Mouse (Mus musculus) forebrain, embryonic 10.5 days (tissue): ENCODE data around the gene Cdv3. TPM values are rescaled to one million over a fixed set of nuclear protein-coding genes. Genes with fewer than 3 reads are reported as not detected.
"Not testable (repeated sequence)": the region's sequence is repeated elsewhere in the genome, so short reads cannot be mapped to it uniquely, and the experiment has no call there.

Source experiments
- DNase-seq: peaks from one replicate; pipeline ENCODE4 v3.0.0-alpha.2; 2017; ENCODE audit warnings: low spot score; ENCODE audit errors: extremely low spot score
- H3K27ac ChIP-seq: fragments of 300-500 bp; sonication (generic); 2 replicates; pipeline ENCODE4 v1.5.1; 2016; ENCODE audit warnings: mild to moderate bottlenecking
- H3K27me3 ChIP-seq: fragments of 300-500 bp; sonication (generic); 2 replicates; pipeline ENCODE4 v1.6.1; 2016; ENCODE audit warnings: mild to moderate bottlenecking; ENCODE audit not compliant: poor library complexity, severe bottlenecking
- H3K36me3 ChIP-seq: fragments of 300-500 bp; sonication (generic); replicated peaks from 2 replicates; pipeline ENCODE4 v1.6.1; 2016; ENCODE audit warnings: mild to moderate bottlenecking, moderate library complexity
- H3K4me1 ChIP-seq: fragments of 300-500 bp; sonication (generic); 2 replicates; pipeline ENCODE4 v1.6.1; 2016
- H3K4me3 ChIP-seq: fragments of 300-500 bp; sonication (generic); 2 replicates; pipeline ENCODE4 v1.5.1; 2016; ENCODE audit warnings: mild to moderate bottlenecking, moderate library complexity
- H3K9me3 ChIP-seq: fragments of 300-500 bp; sonication (generic); 2 replicates; pipeline ENCODE4 v1.6.1; 2016; ENCODE audit warnings: mild to moderate bottlenecking, moderate library complexity
- WGBS: fragments of 180-500 bp; shearing (Covaris S2); methylation state at CpG from one replicate; pipeline ENCODE4 v1.1.7; 2016; 5-methylcytosine and 5-hydroxymethylcytosine counted together
- polyA plus RNA-seq: library from polyadenylated mRNA; unstranded; fragments of >200 nt; fragmentation: Nextera tagmentation; extraction: Ambion mirVana; gene quantifications from 2 replicates; pipeline ENCODE4 v1.2.1, GENCODE M21; 2016

The Cdv3 gene
- polyA plus RNA-seq, 1 experiment from 2014 or later: 213 TPM

- Histone ChIP-seq H3K4me1 (peaks cover 33% of the 10 kb centered on the region), H3K36me3 (peaks cover 61% of the 10 kb centered on the region), H3K27me3 (no peaks in the 10 kb centered on the region), H3K9me3 (no peaks in the 10 kb centered on the region), H3K4me3 (peak overlapping the region; percentile 92), H3K27ac (peak overlapping the region; percentile 99)
- DNase-seq: peak; percentile 32
- under 1% methylated on average over 21 of the region's 21 CpGs for WGBS
These were observed 1.8 kb downstream of the Cdv3 start for GRCm38 (mm10) chr9:103363730-103364417.

- H3K9me3 ChIP-seq: no peaks in the 10 kb centered on the region
- no peak for DNase-seq
- H3K27me3 ChIP-seq: no peaks in the 10 kb centered on the region
- H3K27ac ChIP-seq: no peak overlapping the region
- WGBS: 75% methylated on average over 6 of the region's 6 CpGs
- peak overlapping the region; percentile 92 for H3K4me3 ChIP-seq
- peaks cover 33% of the 10 kb centered on the region for H3K4me1 ChIP-seq
- H3K36me3 ChIP-seq: peaks cover 63% of the 10 kb centered on the region
These were observed 2.6 kb downstream of the Cdv3 start for GRCm38 (mm10) chr9:103363088-103363487.

DNA sequence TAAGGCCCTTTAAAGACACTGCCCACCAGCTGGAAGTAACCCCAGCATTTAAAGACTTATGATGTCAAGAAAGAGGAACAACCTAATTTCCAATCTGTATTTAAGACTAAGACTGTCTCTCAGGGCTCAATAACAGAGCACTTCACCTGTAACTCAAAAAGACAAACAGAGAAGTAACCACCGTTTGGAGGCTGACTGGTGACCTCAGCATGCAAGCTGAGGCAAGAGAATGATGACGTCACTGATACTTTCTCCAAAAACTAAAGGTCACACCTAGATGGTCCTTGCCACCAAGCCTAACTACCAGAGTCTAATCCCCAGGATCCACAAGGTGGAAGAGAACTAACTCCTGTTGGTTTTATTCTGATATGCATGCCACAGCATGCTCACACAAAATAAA is 5.0 kb downstream of the Cdv3 start:
- DNase-seq: no peak
- Histone ChIP-seq H3K27ac (no peak overlapping the region), H3K4me3 (no peak overlapping the region), H3K4me1 (peaks cover 20% of the 10 kb centered on the region), H3K27me3 (no peaks in the 10 kb centered on the region), H3K9me3 (no peaks in the 10 kb centered on the region), H3K36me3 (peaks cover 78% of the 10 kb centered on the region)
- 87% methylated on average over 2 of the region's 2 CpGs for WGBS

GRCm38 (mm10) chr9:103358545-103358944 is 7.1 kb downstream of the Cdv3 start:
- no peak for DNase-seq
- peaks cover 89% of the 10 kb centered on the region for H3K36me3 ChIP-seq
- 100% methylated on average over 3 of the region's 4 CpGs for WGBS
- no peak overlapping the region for H3K27ac ChIP-seq
- H3K27me3 ChIP-seq: no peaks in the 10 kb centered on the region
- H3K4me3 ChIP-seq: no peak overlapping the region
- H3K9me3 ChIP-seq: no peaks in the 10 kb centered on the region
- H3K4me1 ChIP-seq: peaks cover 17% of the 10 kb centered on the region

- no peaks in the 10 kb centered on the region for H3K27me3 ChIP-seq
- H3K9me3 ChIP-seq: no peaks in the 10 kb centered on the region
- no peak for DNase-seq
- peaks cover 11% of the 10 kb centered on the region for H3K4me1 ChIP-seq
- no peak overlapping the region for H3K27ac ChIP-seq
- H3K36me3 ChIP-seq: peaks cover 85% of the 10 kb centered on the region
- no peak overlapping the region for H3K4me3 ChIP-seq
These were observed 7.7 kb downstream of the Cdv3 start for GRCm38 (mm10) chr9:103357893-103358292.

GRCm38 (mm10) chr9:103353500-103354260 is 12.0 kb downstream of the Cdv3 start:
- 91% methylated on average over 7 of the region's 7 CpGs for WGBS
- H3K4me1 ChIP-seq, H3K27me3 ChIP-seq, H3K4me3 ChIP-seq, H3K9me3 ChIP-seq, H3K27ac ChIP-seq, DNase-seq: not testable (repeated sequence)
- peaks cover 84% of the 10 kb centered on the region for H3K36me3 ChIP-seq

DNA sequence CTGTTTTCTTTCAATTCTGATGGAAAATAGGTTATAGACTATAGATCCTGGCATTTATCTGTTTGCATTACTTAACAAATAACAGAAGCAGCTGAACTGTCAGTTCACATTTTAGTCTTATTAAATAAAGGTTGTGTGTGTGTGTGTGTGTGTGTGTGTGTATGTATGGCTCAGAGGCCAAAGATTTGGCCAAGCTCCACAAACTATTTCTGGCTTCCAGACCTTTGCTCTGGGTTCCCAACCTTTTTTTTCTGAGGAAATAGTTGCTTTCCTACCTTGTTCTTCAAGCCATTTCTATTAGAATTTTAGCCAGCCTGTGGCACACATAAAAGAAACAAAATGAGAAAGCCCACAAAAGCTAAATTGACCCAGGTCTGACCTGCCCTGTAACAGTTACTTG is 16.8 kb downstream of the Cdv3 start:
- no peak overlapping the region for H3K27ac ChIP-seq
- H3K4me3 ChIP-seq: no peak overlapping the region
- H3K27me3 ChIP-seq: no peaks in the 10 kb centered on the region
- DNase-seq: no peak
- no peaks in the 10 kb centered on the region for H3K9me3 ChIP-seq
- no peaks in the 10 kb centered on the region for H3K4me1 ChIP-seq
- H3K36me3 ChIP-seq: peaks cover 94% of the 10 kb centered on the region

- no peak for DNase-seq
- Histone ChIP-seq H3K4me1 (no peaks in the 10 kb centered on the region), H3K9me3 (no peaks in the 10 kb centered on the region), H3K27me3 (no peaks in the 10 kb centered on the region), H3K27ac (no peak overlapping the region), H3K36me3 (peaks cover 98% of the 10 kb centered on the region), H3K4me3 (no peak overlapping the region)
- WGBS: 81% methylated on average over 1 of the region's 1 CpGs
These were observed 17.6 kb downstream of the Cdv3 start for GRCm38 (mm10) chr9:103347996-103348490.

DNA sequence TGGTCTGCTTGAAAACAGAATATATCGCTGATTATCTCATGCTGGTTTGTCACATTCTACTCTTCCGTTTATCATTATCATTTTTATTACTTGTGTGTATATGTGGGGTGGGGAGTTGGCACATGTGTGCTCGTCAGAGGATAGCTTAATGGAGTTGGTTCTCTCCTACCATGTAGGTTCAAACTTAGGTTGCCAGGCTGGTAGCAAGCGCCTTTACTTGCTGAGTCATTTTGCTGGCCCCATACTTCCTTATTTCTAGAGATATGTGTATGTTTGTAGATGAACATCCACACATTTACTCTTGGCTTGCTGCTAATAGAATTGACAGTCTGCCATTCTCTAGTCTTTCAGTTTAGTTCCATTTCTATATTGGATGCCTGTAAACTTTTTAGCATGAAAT is 18.6 kb downstream of the Cdv3 start:
- no peaks in the 10 kb centered on the region for H3K27me3 ChIP-seq
- H3K4me3 ChIP-seq: no peak overlapping the region
- no peaks in the 10 kb centered on the region for H3K4me1 ChIP-seq
- 94% methylated on average over 4 of the region's 4 CpGs for WGBS
- H3K9me3 ChIP-seq: no peaks in the 10 kb centered on the region
- no peak for DNase-seq
- H3K27ac ChIP-seq: no peak overlapping the region
- peaks cover 98% of the 10 kb centered on the region for H3K36me3 ChIP-seq

DNA sequence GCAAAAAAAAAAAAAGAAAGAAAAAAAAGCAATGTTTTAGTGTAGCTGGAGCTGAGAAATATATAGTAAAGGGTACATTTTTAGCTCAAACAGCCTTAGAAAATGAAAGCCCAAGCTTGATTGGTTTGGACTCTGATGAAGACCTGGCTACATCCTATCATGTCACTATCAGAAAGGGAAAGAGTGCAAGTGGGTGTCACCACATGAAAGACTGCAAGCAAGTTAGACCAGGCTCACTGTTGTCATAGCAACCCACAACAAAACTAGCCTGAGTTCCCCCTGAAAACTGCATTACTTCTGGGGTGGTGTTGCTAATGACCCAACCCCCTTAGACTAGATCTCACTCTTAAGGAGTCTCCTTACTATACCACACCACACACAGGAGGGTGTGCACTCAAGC is 28.7 kb downstream of the Cdv3 start:
- Histone ChIP-seq H3K4me1 (no peaks in the 10 kb centered on the region), H3K4me3 (no peak overlapping the region), H3K36me3 (peaks cover 98% of the 10 kb centered on the region), H3K27ac (no peak overlapping the region), H3K9me3 (no peaks in the 10 kb centered on the region), H3K27me3 (no peaks in the 10 kb centered on the region)
- DNase-seq: no peak

GRCm38 (mm10) chr9:103332663-103333062 is 33.0 kb downstream of the Cdv3 start:
- no peak overlapping the region for H3K27ac ChIP-seq
- no peaks in the 10 kb centered on the region for H3K4me1 ChIP-seq
- H3K36me3 ChIP-seq: peaks cover 100% of the 10 kb centered on the region
- H3K9me3 ChIP-seq: no peaks in the 10 kb centered on the region
- no peak overlapping the region for H3K4me3 ChIP-seq
- DNase-seq: no peak
- 93% methylated on average over 6 of the region's 6 CpGs for WGBS
- H3K27me3 ChIP-seq: no peaks in the 10 kb centered on the region

DNA sequence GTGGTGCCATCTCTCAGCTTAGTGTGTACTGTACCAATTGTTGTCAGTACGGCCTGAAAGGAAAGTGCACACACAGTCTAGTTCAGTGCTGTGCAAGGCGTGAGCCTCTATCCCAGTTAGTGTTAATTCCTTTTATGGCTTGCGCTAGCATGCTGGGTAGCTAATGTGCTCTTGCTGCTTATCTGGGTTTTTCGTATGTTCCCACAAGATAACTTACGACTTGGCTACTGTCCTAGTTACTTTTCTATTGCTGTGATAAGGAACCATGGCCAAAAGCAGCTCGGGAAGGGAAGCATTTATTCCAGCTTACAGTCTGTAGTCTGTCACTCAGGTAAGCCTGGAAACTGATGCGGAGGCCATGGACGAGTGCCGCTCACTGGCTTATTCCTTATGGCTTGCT is 39.2 kb downstream of the Cdv3 start:
- 94% methylated on average over 9 of the region's 9 CpGs for WGBS
- Histone ChIP-seq H3K9me3 (no peaks in the 10 kb centered on the region), H3K27me3 (no peaks in the 10 kb centered on the region), H3K4me3 (no peak overlapping the region), H3K27ac (no peak overlapping the region), H3K4me1 (no peaks in the 10 kb centered on the region), H3K36me3 (peaks cover 100% of the 10 kb centered on the region)
- DNase-seq: no peak

DNA sequence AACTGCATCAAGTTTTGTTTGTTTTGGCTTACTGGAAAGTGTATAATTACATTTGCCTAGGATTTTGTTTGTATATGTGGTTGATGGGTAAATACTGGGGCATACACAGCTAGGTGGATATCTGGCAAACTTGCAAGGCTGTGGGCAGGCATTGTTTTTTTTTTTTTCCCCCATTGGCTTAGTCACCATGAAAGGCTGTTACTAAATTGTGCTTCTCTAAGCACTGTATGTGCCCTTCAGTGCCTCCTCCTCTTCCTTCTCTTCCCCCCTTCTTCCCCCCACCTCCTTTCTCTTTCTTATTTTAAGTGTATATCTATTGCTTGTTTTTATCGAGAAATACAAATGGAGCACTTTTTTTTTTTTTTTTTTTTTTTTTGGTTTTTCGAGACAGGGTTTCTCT is 41.0 kb downstream of the Cdv3 start:
- Histone ChIP-seq H3K9me3 (no peaks in the 10 kb centered on the region), H3K27ac (no peak overlapping the region), H3K4me3 (no peak overlapping the region), H3K36me3 (peaks cover 100% of the 10 kb centered on the region), H3K4me1 (no peaks in the 10 kb centered on the region), H3K27me3 (no peaks in the 10 kb centered on the region)
- WGBS: 89% methylated on average over 1 of the region's 2 CpGs
- DNase-seq: no peak
